Mouse (Mus musculus) megakaryocyte, embryonic 14.5 days (primary cell): ENCODE results near the gene Kpna3.

Experiments used
- FLI1 ChIP-seq: IDR thresholded peaks from 2 replicates; pipeline ENCODE4 v1.6.1; 2012; ENCODE audit warnings: low read length, inconsistent platforms, mixed read lengths
- GATA1 ChIP-seq: IDR thresholded peaks from 3 replicates; pipeline ENCODE4 v1.6.1; 2012; ENCODE audit warnings: mixed read lengths, low read length, inconsistent platforms, borderline replicate concordance

GRCm38 (mm10) chr14:61321200-61321599 lies 118.5 kb downstream of the Kpna3 start:
- no peak for TF ChIP-seq GATA1
- TF ChIP-seq FLI1, result no peak
